Mouse (Mus musculus) thymus, adult 2 months (tissue): ENCODE measurements around the gene Pld3. TPM values are rescaled to one million over a fixed set of nuclear protein-coding genes. Genes with fewer than 3 reads are reported as not detected.

Source experiments
- DNase-seq: peaks from one replicate; pipeline ENCODE4 v3.0.0; 2021
- H3K27ac ChIP-seq: fragments of 200-500 bp; 2 replicates; pipeline ENCODE4 v1.5.1; 2012; ENCODE audit warnings: low read length, control low read depth; ENCODE audit not compliant: control insufficient read depth, insufficient read depth
- H3K27me3 ChIP-seq: fragments of 200-500 bp; 2 replicates; pipeline ENCODE4 v1.6.1; 2012; ENCODE audit warnings: mild to moderate bottlenecking, low read length, moderate library complexity, mixed read lengths; ENCODE audit not compliant: control insufficient read depth, insufficient read depth
- H3K36me3 ChIP-seq: fragments of 200-500 bp; 2 replicates; pipeline ENCODE4 v1.6.1; 2012; ENCODE audit warnings: mild to moderate bottlenecking, low read length, moderate library complexity; ENCODE audit not compliant: control insufficient read depth, insufficient read depth
- H3K4me1 ChIP-seq: fragments of 200-500 bp; replicated peaks from 2 replicates; pipeline ENCODE4 v1.6.1; 2012; ENCODE audit warnings: low read length; ENCODE audit not compliant: control insufficient read depth, insufficient read depth
- H3K4me3 ChIP-seq: fragments of 200-500 bp; 2 replicates; pipeline ENCODE4 v1.5.1; 2012; ENCODE audit warnings: mild to moderate bottlenecking, low read length, control low read depth, moderate library complexity; ENCODE audit not compliant: control insufficient read depth, insufficient read depth
- CTCF ChIP-seq: fragments of 200-500 bp; IDR thresholded peaks from 2 replicates; pipeline ENCODE4 v1.5.1; 2012; ENCODE audit warnings: mild to moderate bottlenecking, control low read depth, low read length, moderate library complexity, borderline replicate concordance; ENCODE audit not compliant: control insufficient read depth, poor library complexity, insufficient read depth; ENCODE audit errors: extremely low read depth
- POLR2A ChIP-seq: fragments of 200-500 bp; IDR thresholded peaks from 2 replicates; pipeline ENCODE4 v1.6.1; 2012; ENCODE audit warnings: mild to moderate bottlenecking, low read length, control low read depth, moderate library complexity; ENCODE audit not compliant: control insufficient read depth, poor library complexity, insufficient read depth; ENCODE audit errors: extremely low read depth
- WGBS: fragments of 180-500 bp; shearing (Covaris S2); methylation state at CpG from one replicate; pipeline ENCODE4 v1.1.7; 2018; 5-methylcytosine and 5-hydroxymethylcytosine counted together
- polyA plus RNA-seq: library from polyadenylated mRNA; depleted of rRNA; stranded (reverse); fragments of >200 nt; gene quantifications from 2 replicates; pipeline ENCODE4 v1.2.3, GENCODE M21; 2012

The Pld3 gene
- polyA plus RNA-seq, 1 experiment: 516 TPM

- no peak overlapping the region for H3K4me3 ChIP-seq
- H3K36me3 ChIP-seq: peaks cover 22% of the 10 kb centered on the region
- 95% methylated on average over 5 of the region's 5 CpGs for WGBS
- H3K4me1 ChIP-seq: no peaks in the 10 kb centered on the region
- TF ChIP-seq POLR2A: no peak
- no peak for DNase-seq
- H3K27ac ChIP-seq: no peak overlapping the region
- H3K27me3 ChIP-seq: no peaks in the 10 kb centered on the region
Observed at GRCm38 (mm10) chr7:27569580-27570224, 16.7 kb upstream of the Pld3 start.

DNA sequence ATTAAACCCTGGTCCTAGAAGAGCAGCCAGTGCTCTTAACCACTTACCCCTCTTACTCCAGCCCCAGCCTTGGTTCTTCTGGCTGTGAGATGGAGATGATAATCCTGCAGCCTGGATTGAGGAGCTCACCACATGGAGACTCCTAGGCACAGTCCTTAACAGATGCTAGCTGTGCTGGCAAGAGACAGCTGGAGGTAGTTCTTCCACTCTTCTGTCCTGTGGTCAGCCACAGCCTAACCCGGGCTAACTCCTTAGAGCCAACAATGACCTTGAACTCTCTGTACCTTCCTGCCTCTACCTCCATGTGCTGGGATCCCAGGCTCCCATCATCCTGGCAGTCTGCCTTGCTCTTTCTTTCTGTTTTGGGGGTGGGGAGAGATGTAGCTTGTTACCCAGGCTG, 8.0 kb upstream of the Pld3 start:
- H3K4me1 ChIP-seq: no peaks in the 10 kb centered on the region
- peaks cover 6% of the 10 kb centered on the region for H3K36me3 ChIP-seq
- 89% methylated on average over 1 of the region's 1 CpGs for WGBS
- H3K4me3 ChIP-seq: no peak overlapping the region
- H3K27ac ChIP-seq: no peak overlapping the region
- no peaks in the 10 kb centered on the region for H3K27me3 ChIP-seq
- TF ChIP-seq CTCF (no peak), POLR2A (no peak)
- no peak for DNase-seq

- H3K4me3 ChIP-seq: no peak overlapping the region
- H3K27me3 ChIP-seq: no peaks in the 10 kb centered on the region
- no peak for DNase-seq
- TF ChIP-seq CTCF: no peak
- TF ChIP-seq POLR2A: no peak
- H3K4me1 ChIP-seq: no peaks in the 10 kb centered on the region
- WGBS: 84% methylated on average over 8 of the region's 8 CpGs
- H3K27ac ChIP-seq: no peak overlapping the region
- peaks cover 6% of the 10 kb centered on the region for H3K36me3 ChIP-seq
Observed at GRCm38 (mm10) chr7:27560291-27560887, 7.4 kb upstream of the Pld3 start.

DNA sequence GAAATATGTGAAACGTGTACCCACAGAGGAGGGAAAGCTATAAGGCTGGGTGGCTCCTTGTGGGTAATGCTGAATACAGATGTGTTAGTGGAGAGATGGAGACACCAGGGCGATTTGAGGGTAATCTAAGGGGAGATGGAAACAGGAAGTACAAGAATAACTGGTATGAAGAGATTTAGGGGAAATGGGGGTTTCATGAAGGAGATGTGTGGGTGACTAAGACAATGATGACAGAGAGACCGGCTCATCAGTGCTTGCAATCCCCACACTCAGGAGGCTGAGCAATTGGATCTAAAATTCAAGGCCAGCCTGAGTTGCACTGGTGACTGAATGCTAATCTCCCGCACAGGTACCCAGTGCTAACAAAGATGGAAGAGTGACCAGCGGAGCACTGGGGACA, 948 bp downstream of the Pld3 start:
- H3K27ac ChIP-seq: no peak overlapping the region

GRCm38 (mm10) chr7:27549597-27549996, 3.4 kb downstream of the Pld3 start:
- H3K4me1 ChIP-seq: peaks cover 19% of the 10 kb centered on the region
- no peak for DNase-seq
- 62% methylated on average over 6 of the region's 6 CpGs for WGBS
- no peaks in the 10 kb centered on the region for H3K27me3 ChIP-seq
- H3K36me3 ChIP-seq: no peaks in the 10 kb centered on the region
- TF ChIP-seq CTCF (no peak), POLR2A (no peak)
- no peak overlapping the region for H3K4me3 ChIP-seq
- H3K27ac ChIP-seq: no peak overlapping the region

More for the DNA sequence above, 948 bp downstream of the Pld3 start:
- no peak overlapping the region for H3K4me3 ChIP-seq
- H3K36me3 ChIP-seq: no peaks in the 10 kb centered on the region
- no peaks in the 10 kb centered on the region for H3K27me3 ChIP-seq
- TF ChIP-seq POLR2A: no peak
- no peak for TF ChIP-seq CTCF
- 61% methylated on average over 5 of the region's 5 CpGs for WGBS
- DNase-seq: no peak
- peaks cover 6% of the 10 kb centered on the region; the same call in 1 of the 2 replicates for H3K4me1 ChIP-seq

DNA sequence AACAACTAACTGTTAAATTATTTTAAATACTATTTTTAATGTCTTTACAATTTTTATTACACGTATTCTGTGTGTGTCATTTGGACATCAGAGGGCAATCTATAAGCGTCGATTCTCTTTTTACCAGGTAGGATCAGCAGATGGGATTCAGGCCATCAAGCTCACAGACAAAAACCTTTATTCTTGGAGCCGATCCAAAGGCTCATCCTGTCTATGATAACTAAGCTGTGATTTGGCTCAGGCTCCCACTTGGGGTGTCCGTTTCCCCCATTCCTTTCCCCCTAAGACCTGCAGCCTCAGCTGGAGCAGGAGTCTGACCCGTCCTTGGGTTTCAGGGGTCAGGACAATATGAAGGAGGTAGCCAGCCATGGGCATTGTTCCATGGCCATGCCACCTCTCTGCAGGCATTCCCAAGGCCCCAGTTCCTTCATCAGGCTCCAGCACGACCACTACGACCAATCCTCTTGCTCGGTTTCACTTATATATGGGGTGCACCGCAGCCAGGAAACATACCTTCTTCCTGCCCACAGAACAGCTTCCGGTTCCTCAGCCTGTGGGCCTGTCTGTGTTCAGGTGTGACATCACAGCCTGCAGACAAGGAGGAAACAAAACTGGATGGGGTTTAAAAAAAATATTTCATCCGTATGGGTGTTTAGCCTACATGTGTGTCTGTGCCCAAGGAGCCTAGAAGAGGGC, 8.2 kb downstream of the Pld3 start:
- 34% methylated on average over 12 of the region's 12 CpGs for WGBS
- TF ChIP-seq CTCF: peak; percentile 31; the same call in 1 of the 2 replicates
- TF ChIP-seq POLR2A: peak; percentile 59; the same call in 1 of the 2 replicates
- peak; percentile 78 for DNase-seq
- H3K4me1 ChIP-seq: peaks cover 34% of the 10 kb centered on the region
- peak overlapping the region; percentile 57 for H3K4me3 ChIP-seq
- H3K27ac ChIP-seq: peak overlapping the region; percentile 97
- H3K27me3 ChIP-seq: no peaks in the 10 kb centered on the region
- H3K36me3 ChIP-seq: no peaks in the 10 kb centered on the region
